Mouse (Mus musculus) neural tube, embryonic 11.5 days (tissue): ENCODE data around the gene Kcnq5. TPM values are rescaled to one million over a fixed set of nuclear protein-coding genes. Genes with fewer than 3 reads are reported as not detected.

Experiments
- ATAC-seq: fragments of 200-750 bp; cut with Nextera tagmentation; 2 replicates; pipeline ENCODE4 v1.8.0; 2017; ENCODE audit warnings: moderate number of reproducible peaks, mild to moderate bottlenecking, moderate TSS enrichment, moderate library complexity; ENCODE audit not compliant: insufficient read depth, low FRiP score, low TSS enrichment
- DNase-seq: peaks from one replicate; pipeline ENCODE4 v3.0.0-alpha.2; 2015; ENCODE audit warnings: low spot score
- H3K27ac ChIP-seq: fragments of 300-500 bp; sonication (generic); 2 replicates; pipeline ENCODE4 v1.5.1; 2014; ENCODE audit warnings: low read depth, mild to moderate bottlenecking, low read length
- H3K27me3 ChIP-seq: fragments of 300-500 bp; sonication (generic); 2 replicates; pipeline ENCODE4 v1.6.1; 2014; ENCODE audit warnings: mild to moderate bottlenecking, low read length, mixed read lengths; ENCODE audit not compliant: control insufficient read depth, insufficient read depth
- H3K36me3 ChIP-seq: fragments of 300-500 bp; sonication (generic); 2 replicates; pipeline ENCODE4 v1.6.1; 2014; ENCODE audit warnings: mild to moderate bottlenecking, low read length, moderate library complexity, mixed read lengths; ENCODE audit not compliant: control insufficient read depth, insufficient read depth
- H3K4me1 ChIP-seq: fragments of 300-500 bp; sonication (generic); 2 replicates; pipeline ENCODE4 v1.6.1; 2014; ENCODE audit warnings: low read length, mixed read lengths; ENCODE audit not compliant: control insufficient read depth, insufficient read depth
- H3K4me2 ChIP-seq: fragments of 300-500 bp; sonication (generic); 2 replicates; pipeline ENCODE4 v1.6.1; 2014; ENCODE audit warnings: low read depth, mild to moderate bottlenecking, moderate library complexity
- H3K4me3 ChIP-seq: fragments of 300-500 bp; sonication (generic); 2 replicates; pipeline ENCODE4 v1.5.1; 2014; ENCODE audit warnings: low read depth, low read length
- H3K9ac ChIP-seq: fragments of 300-500 bp; sonication (generic); 2 replicates; pipeline ENCODE4 v1.6.1; 2014; ENCODE audit warnings: mild to moderate bottlenecking, low read length
- H3K9me3 ChIP-seq: fragments of 300-500 bp; sonication (generic); 2 replicates; pipeline ENCODE4 v1.6.1; 2016; ENCODE audit warnings: low read length; ENCODE audit not compliant: control insufficient read depth
- WGBS: fragments of 180-500 bp; shearing (Covaris S2); extraction: QIAGEN DNeasy Blood & Tissue Kit; methylation state at CpG from one replicate; pipeline ENCODE4 v1.1.7; 2014; 5-methylcytosine and 5-hydroxymethylcytosine counted together
- polyA plus RNA-seq: library from polyadenylated mRNA; unstranded; fragments of >200 nt; fragmentation: Nextera tagmentation; extraction: Ambion mirVana; gene quantifications from 2 replicates; pipeline ENCODE4 v1.2.1, GENCODE M21; 2014

Gene Kcnq5
- polyA plus RNA-seq: 0.93 and 1.0 TPM in 2 replicates

GRCm38 (mm10) chr1:21961251-21962082 is at the start of gene Kcnq5:
Kcnq5 (minus strand) TSS chr1:21961942.
- Histone ChIP-seq H3K4me1 (0 out of 2 replicates have a peak, but pooled peaks cover 3% of the 10 kb centered on the region), H3K4me2 (peak within 1 kb of the TSS; percentile 92), H3K36me3 (no peaks in the 10 kb centered on the region), H3K27me3 (0 out of 2 replicates have a peak, but pooled peaks cover 2% of the 10 kb centered on the region), H3K9ac (peak within 1 kb of the TSS; percentile 52), H3K9me3 (no peaks in the 10 kb centered on the region), H3K27ac (no peak within 1 kb of the TSS), H3K4me3 (peak within 1 kb of the TSS; percentile 62)
- WGBS: 0% methylated on average over 32 of the region's 89 CpGs
- peak; percentile 82 for ATAC-seq
- peak; percentile 81 for DNase-seq

GRCm38 (mm10) chr1:21979755-21980154 is 18.0 kb upstream of the Kcnq5 start:
- Histone ChIP-seq H3K4me1 (no peaks in the 10 kb centered on the region), H3K9me3 (no peaks in the 10 kb centered on the region), H3K27ac (no peak overlapping the region), H3K4me3 (no peak overlapping the region), H3K9ac (no peak overlapping the region), H3K36me3 (no peaks in the 10 kb centered on the region), H3K27me3 (no peaks in the 10 kb centered on the region), H3K4me2 (no peak overlapping the region)
- no peak for ATAC-seq
- DNase-seq: no peak

- Histone ChIP-seq H3K36me3 (no peaks in the 10 kb centered on the region), H3K27me3 (no peaks in the 10 kb centered on the region), H3K9me3 (no peaks in the 10 kb centered on the region), H3K9ac (no peak overlapping the region), H3K4me2 (no peak overlapping the region), H3K4me1 (no peaks in the 10 kb centered on the region), H3K4me3 (no peak overlapping the region), H3K27ac (no peak overlapping the region)
- 69% methylated on average over 1 of the region's 1 CpGs for WGBS
- ATAC-seq: no peak
- DNase-seq: no peak
Measured at GRCm38 (mm10) chr1:21979292-21979691, 17.6 kb upstream of the Kcnq5 start.

GRCm38 (mm10) chr1:21974040-21974439 is 12.3 kb upstream of the Kcnq5 start:
- 92% methylated on average over 3 of the region's 3 CpGs for WGBS
- DNase-seq: no peak
- ATAC-seq: no peak
- no peaks in the 10 kb centered on the region for H3K4me1 ChIP-seq
- H3K27me3 ChIP-seq: no peaks in the 10 kb centered on the region
- no peak overlapping the region for H3K27ac ChIP-seq
- no peak overlapping the region for H3K4me2 ChIP-seq
- H3K9me3 ChIP-seq: no peaks in the 10 kb centered on the region
- H3K36me3 ChIP-seq: no peaks in the 10 kb centered on the region
- no peak overlapping the region for H3K9ac ChIP-seq
- no peak overlapping the region for H3K4me3 ChIP-seq

- DNase-seq (no peak), ATAC-seq (no peak)
- H3K27ac ChIP-seq: no peak overlapping the region
- H3K9me3 ChIP-seq: no peaks in the 10 kb centered on the region
- H3K9ac ChIP-seq: no peak overlapping the region
- H3K4me2 ChIP-seq: no peak overlapping the region
- WGBS: 91% methylated on average over 3 of the region's 3 CpGs
- 0 out of 2 replicates have a peak, but pooled peaks cover under 1% of the 10 kb centered on the region for H3K4me1 ChIP-seq
- no peaks in the 10 kb centered on the region for H3K27me3 ChIP-seq
- no peaks in the 10 kb centered on the region for H3K36me3 ChIP-seq
- H3K4me3 ChIP-seq: no peak overlapping the region
Measured at GRCm38 (mm10) chr1:21967139-21967538, 5.4 kb upstream of the Kcnq5 start.

- DNase-seq: no peak
- Histone ChIP-seq H3K27me3 (0 out of 2 replicates have a peak, but pooled peaks cover 2% of the 10 kb centered on the region), H3K9me3 (no peaks in the 10 kb centered on the region), H3K9ac (no peak overlapping the region), H3K36me3 (no peaks in the 10 kb centered on the region), H3K4me2 (no peak overlapping the region), H3K4me3 (no peak overlapping the region), H3K27ac (no peak overlapping the region), H3K4me1 (0 out of 2 replicates have a peak, but pooled peaks cover 3% of the 10 kb centered on the region)
- ATAC-seq: no peak
- 62% methylated on average over 16 of the region's 16 CpGs for WGBS
Measured at GRCm38 (mm10) chr1:21962896-21963864, 1.4 kb upstream of the Kcnq5 start.

- under 1% methylated on average over 19 of the region's 19 CpGs for WGBS
- H3K27ac ChIP-seq: no peak overlapping the region
Measured at GRCm38 (mm10) chr1:21962083-21962471, 335 bp upstream of the Kcnq5 start.

GRCm38 (mm10) chr1:21960421-21961250 is 1.1 kb downstream of the Kcnq5 start:
- DNase-seq: peak; percentile 55
- WGBS: under 1% methylated on average over 47 of the region's 48 CpGs

More at GRCm38 (mm10) chr1:21962083-21962471, 335 bp upstream of the Kcnq5 start:
- ATAC-seq (peak; percentile 20), DNase-seq (peak; percentile 53)
- Histone ChIP-seq H3K9me3 (no peaks in the 10 kb centered on the region), H3K4me1 (0 out of 2 replicates have a peak, but pooled peaks cover 3% of the 10 kb centered on the region), H3K4me2 (peak overlapping the region; percentile 92), H3K27me3 (0 out of 2 replicates have a peak, but pooled peaks cover 2% of the 10 kb centered on the region), H3K4me3 (peak overlapping the region; percentile 62), H3K9ac (peak overlapping the region; percentile 52), H3K36me3 (no peaks in the 10 kb centered on the region)

More at GRCm38 (mm10) chr1:21960421-21961250, 1.1 kb downstream of the Kcnq5 start:
- peak; percentile 5; the same call in 1 of the 2 replicates for ATAC-seq
- Histone ChIP-seq H3K27ac (no peak overlapping the region), H3K4me2 (peak overlapping the region; percentile 92), H3K9ac (peak overlapping the region; percentile 52), H3K36me3 (no peaks in the 10 kb centered on the region), H3K9me3 (no peaks in the 10 kb centered on the region), H3K27me3 (0 out of 2 replicates have a peak, but pooled peaks cover 2% of the 10 kb centered on the region), H3K4me3 (peak overlapping the region; percentile 62), H3K4me1 (0 out of 2 replicates have a peak, but pooled peaks cover 3% of the 10 kb centered on the region)
